Mouse (Mus musculus) limb, embryonic 13.5 days (tissue): ENCODE measurements around the gene Robo1. TPM values are rescaled to one million over a fixed set of nuclear protein-coding genes. Genes with fewer than 3 reads are reported as not detected.
A peak's percentile ranks its signal among the peaks of the same experiment; 100 is the strongest.

Source experiments
- ATAC-seq: fragments of 200-750 bp; cut with Nextera tagmentation; 2 replicates; pipeline ENCODE4 v1.8.0; 2017; ENCODE audit warnings: low read depth, moderate number of reproducible peaks, moderate TSS enrichment; ENCODE audit not compliant: low FRiP score
- H3K27ac ChIP-seq: fragments of 300-500 bp; sonication (generic); 2 replicates; pipeline ENCODE4 v1.5.1; 2015; ENCODE audit warnings: inconsistent platforms, mild to moderate bottlenecking, moderate library complexity
- H3K27me3 ChIP-seq: fragments of 300-500 bp; sonication (generic); 2 replicates; pipeline ENCODE4 v1.6.1; 2015; ENCODE audit warnings: mild to moderate bottlenecking, inconsistent platforms
- H3K36me3 ChIP-seq: fragments of 300-500 bp; sonication (generic); 2 replicates; pipeline ENCODE4 v1.6.1; 2015; ENCODE audit warnings: inconsistent platforms, mild to moderate bottlenecking, moderate library complexity
- H3K4me1 ChIP-seq: fragments of 300-500 bp; sonication (generic); 2 replicates; pipeline ENCODE4 v1.6.1; 2015; ENCODE audit warnings: inconsistent platforms
- H3K4me2 ChIP-seq: fragments of 300-500 bp; sonication (generic); replicated peaks from 2 replicates; pipeline ENCODE4 v1.6.1; 2015; ENCODE audit warnings: inconsistent platforms, mild to moderate bottlenecking, moderate library complexity
- H3K4me3 ChIP-seq: fragments of 300-500 bp; sonication (generic); 2 replicates; pipeline ENCODE4 v1.5.1; 2015; ENCODE audit warnings: moderate library complexity, mild to moderate bottlenecking, inconsistent platforms
- H3K9ac ChIP-seq: fragments of 300-500 bp; sonication (generic); 2 replicates; pipeline ENCODE4 v1.6.1; 2015; ENCODE audit warnings: mild to moderate bottlenecking, inconsistent platforms
- H3K9me3 ChIP-seq: fragments of 300-500 bp; sonication (generic); 2 replicates; pipeline ENCODE4 v1.6.1; 2016; ENCODE audit warnings: inconsistent platforms
- WGBS: fragments of 180-500 bp; shearing (Covaris S2); methylation state at CpG from one replicate; pipeline ENCODE4 v1.1.7; 2015; 5-methylcytosine and 5-hydroxymethylcytosine counted together
- polyA plus RNA-seq: library from polyadenylated mRNA; unstranded; fragments of >200 nt; fragmentation: Nextera tagmentation; extraction: Ambion mirVana; gene quantifications from 2 replicates; pipeline ENCODE4 v1.2.1, GENCODE M21; 2015

The Robo1 gene
- polyA plus RNA-seq, 1 experiment from 2014 or later = 58.2 TPM

DNA sequence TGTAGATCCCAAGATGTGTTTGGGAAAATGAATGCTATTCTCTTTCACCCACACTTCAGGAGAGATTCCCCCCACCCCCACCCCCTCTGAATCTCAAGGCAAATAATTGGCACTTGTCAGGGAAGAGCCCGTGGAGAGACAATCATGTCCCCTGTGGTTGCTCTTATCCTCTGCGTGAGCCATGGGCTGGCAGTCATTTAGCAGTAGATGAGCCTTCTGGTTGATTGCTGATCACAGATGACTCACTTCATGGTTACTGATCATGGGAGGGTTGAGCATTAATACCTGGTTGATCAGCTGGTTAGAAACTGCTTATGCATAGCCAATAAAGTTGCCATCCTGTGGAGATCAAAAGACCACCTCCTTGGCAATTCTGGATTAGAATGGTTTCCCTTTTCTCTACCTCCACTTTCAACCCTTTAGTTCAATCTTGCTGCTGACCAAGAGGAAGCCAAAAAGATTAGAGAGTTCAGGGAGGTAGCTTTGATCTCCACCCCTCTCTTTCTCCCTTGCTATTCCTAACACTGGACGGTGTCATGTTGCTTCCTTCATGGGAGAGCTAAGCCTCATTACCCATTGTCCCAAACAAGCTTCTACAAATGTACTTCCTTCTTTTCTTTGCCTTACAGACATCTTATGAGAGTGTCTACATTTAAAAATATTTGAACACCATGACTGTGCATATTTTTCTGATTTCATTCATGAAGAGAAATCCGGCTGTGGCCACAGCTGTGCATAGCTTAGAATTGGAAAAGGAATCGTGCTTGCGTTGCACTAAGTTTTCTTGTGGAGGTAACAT, 362.3 kb downstream of the Robo1 start:
- H3K27ac ChIP-seq = no peak overlapping the region
- H3K9me3 ChIP-seq = no peaks in the 10 kb centered on the region
- H3K36me3 ChIP-seq = peaks cover 3% of the 10 kb centered on the region
- peaks cover 46% of the 10 kb centered on the region for H3K4me1 ChIP-seq
- no peak overlapping the region for H3K4me3 ChIP-seq
- ATAC-seq = no peak
- no peak overlapping the region for H3K9ac ChIP-seq
- H3K27me3 ChIP-seq = no peaks in the 10 kb centered on the region
- 0 out of 2 replicates have a peak overlapping the region, but pooled peaks have one; percentile 1 for H3K4me2 ChIP-seq
- WGBS = 47% methylated on average over 6 of the region's 6 CpGs

DNA sequence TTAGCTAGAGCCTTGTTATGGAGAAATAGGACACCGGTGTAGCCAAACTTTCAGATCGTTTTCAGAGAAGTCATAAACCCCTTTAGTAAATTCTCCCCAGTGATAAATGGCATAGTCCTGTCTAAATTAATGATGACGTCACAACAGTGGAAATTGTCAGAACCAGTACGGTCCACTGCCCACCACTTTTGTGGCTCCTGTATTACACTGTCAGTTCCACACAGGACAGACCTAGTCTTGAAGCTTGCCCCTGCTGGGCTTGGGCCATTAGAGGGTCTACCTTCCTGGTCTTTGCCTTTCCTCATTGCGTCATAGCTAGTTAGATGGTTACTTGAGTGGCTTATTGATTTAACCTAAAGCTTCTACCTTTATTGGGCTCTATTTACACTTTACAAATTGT, 369.1 kb downstream of the Robo1 start:
- H3K9me3 ChIP-seq = no peaks in the 10 kb centered on the region
- 53% methylated on average over 5 of the region's 5 CpGs for WGBS
- H3K4me3 ChIP-seq = no peak overlapping the region
- peaks cover 11% of the 10 kb centered on the region for H3K36me3 ChIP-seq
- no peak overlapping the region for H3K9ac ChIP-seq
- ATAC-seq = no peak
- no peak overlapping the region for H3K27ac ChIP-seq
- peaks cover 13% of the 10 kb centered on the region for H3K4me1 ChIP-seq
- no peak overlapping the region for H3K4me2 ChIP-seq
- no peaks in the 10 kb centered on the region for H3K27me3 ChIP-seq

DNA sequence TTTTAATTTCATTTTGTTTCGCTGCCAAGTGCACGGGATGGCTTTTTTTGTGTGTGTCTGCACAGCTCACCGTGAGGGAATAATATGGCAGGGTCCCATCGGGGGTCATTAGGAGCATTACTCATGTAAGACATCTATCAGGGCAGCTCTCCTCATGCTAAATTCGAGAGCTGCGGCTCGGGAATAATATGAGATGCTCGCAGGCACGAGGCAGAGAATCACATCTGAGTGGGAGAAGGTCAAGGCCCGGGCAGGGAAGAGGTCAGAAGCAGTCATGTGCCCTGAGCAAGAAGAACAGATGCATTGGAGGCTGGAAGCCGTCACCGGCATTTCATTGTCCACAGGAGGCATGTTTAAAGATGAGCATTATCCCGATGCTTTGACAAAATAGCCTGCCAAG, 370.3 kb downstream of the Robo1 start:
- Histone ChIP-seq H3K36me3 (peaks cover 8% of the 10 kb centered on the region), H3K4me3 (no peak overlapping the region), H3K27ac (no peak overlapping the region), H3K27me3 (no peaks in the 10 kb centered on the region), H3K9me3 (no peaks in the 10 kb centered on the region), H3K4me1 (peaks cover 24% of the 10 kb centered on the region), H3K4me2 (no peak overlapping the region), H3K9ac (no peak overlapping the region)
- ATAC-seq = no peak
- WGBS = 44% methylated on average over 13 of the region's 13 CpGs

DNA sequence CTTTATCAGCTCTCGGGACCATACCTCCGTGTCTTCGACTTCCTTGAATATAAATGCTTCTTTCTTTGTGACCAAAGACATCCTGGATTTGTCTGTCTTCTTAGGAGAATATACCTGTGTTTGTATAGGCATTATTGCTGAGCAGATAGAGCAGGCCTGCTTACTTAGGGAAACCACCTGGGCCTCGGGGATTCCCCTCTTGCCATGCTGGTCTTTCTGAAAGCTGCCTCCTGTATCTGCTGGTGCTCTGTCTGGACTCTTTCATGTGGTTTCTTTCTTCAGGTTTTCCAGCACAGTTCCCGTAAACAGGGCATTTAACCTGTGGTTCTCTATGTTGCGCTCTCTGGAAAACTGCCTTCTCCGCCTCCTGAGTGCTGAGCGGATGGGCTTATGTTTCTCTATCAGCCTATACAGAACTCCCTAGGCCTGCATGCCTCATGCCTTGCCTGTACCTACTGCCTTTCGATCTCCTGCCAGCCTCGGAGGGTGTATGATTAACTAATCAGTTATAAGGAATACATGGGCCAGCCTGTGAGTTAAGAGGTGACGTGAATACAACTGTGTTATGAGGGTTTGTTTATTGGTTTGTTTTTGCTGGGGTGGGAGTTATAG, 370.9 kb downstream of the Robo1 start:
- H3K9ac ChIP-seq = no peak overlapping the region
- no peak overlapping the region for H3K4me2 ChIP-seq
- peaks cover 26% of the 10 kb centered on the region for H3K4me1 ChIP-seq
- H3K27ac ChIP-seq = no peak overlapping the region
- ATAC-seq = no peak
- no peaks in the 10 kb centered on the region for H3K9me3 ChIP-seq
- peaks cover 8% of the 10 kb centered on the region for H3K36me3 ChIP-seq
- H3K27me3 ChIP-seq = no peaks in the 10 kb centered on the region
- H3K4me3 ChIP-seq = no peak overlapping the region
- 79% methylated on average over 11 of the region's 11 CpGs for WGBS

DNA sequence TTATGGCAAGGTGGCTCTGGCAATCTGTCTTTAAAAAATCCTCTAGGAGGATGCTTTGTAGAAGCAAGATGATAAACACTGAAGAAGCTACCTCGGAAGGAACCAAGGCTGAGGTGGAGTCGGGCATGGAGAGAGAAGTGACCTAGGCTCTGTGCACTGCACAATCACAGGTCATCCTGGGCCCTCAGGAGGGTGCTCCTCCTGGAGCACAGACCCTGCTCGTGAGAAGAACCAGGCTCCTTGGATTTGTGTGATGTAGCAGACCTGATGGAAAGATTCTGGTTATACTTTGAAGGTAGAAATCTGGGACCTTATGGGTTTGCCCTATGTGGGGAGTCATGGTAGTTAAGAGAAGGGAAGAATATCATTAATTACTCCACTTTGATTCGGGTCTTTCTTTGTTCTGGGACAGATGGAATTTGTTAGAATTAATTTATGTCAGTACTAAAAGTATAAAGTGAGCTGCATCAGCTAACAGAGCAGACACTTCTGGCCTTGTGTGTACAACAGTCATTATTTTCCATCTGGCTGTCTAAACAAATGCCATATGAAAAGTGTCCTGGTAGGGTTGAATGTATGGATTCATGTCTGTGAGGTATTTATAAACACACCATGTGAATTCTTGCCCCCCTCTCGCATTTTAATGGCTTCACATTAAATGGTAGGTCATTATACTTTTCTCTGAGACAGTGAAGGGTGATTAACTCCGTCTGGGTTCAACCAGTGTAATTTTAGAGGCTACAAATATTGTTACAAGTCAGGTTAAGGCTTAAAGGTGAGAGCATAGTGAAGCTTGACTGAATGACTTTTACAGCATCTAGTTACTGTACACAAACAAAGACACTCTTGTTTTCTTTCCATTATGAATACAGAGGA, 377.7 kb downstream of the Robo1 start:
- no peak overlapping the region for H3K4me3 ChIP-seq
- peaks cover 4% of the 10 kb centered on the region for H3K36me3 ChIP-seq
- WGBS = 22% methylated on average over 6 of the region's 6 CpGs
- no peak overlapping the region for H3K27ac ChIP-seq
- no peak overlapping the region for H3K4me2 ChIP-seq
- H3K9me3 ChIP-seq = no peaks in the 10 kb centered on the region
- peaks cover 36% of the 10 kb centered on the region for H3K4me1 ChIP-seq
- H3K27me3 ChIP-seq = no peaks in the 10 kb centered on the region
- peak; percentile 59; the same call in 1 of the 2 replicates for ATAC-seq
- H3K9ac ChIP-seq = no peak overlapping the region

DNA sequence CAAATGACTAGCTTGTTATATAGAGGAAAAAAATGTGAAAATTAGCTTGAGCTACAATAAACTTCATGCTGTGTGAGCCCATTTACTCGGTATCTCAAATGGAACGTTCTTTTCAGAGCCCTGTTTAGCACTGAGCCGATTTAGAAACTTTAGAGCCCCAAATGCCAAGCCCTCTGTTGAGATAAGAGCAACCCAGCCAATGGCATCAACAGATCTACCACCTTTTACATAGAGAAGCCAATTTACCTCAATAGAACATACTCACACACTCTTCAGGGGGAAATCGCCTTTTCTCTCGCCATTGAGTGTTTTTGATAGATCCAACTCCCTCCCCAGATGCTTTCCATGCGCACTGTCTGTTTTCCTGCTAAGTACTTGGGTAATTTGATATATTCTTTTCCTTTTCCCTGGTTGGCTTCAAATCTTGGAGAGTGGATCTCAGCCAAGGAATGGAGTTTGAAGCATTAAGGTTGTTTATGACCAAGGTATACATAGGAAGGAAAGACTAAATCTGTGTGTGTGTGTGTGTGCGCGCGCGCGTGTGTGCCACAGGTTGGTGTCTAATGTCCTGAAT, 378.5 kb downstream of the Robo1 start:
- ATAC-seq = peak; percentile 40
- WGBS = 48% methylated on average over 11 of the region's 11 CpGs
- Histone ChIP-seq H3K27ac (no peak overlapping the region), H3K4me2 (peak overlapping the region; percentile 1; the same call in 1 of the 2 replicates), H3K9me3 (no peaks in the 10 kb centered on the region), H3K4me3 (no peak overlapping the region), H3K36me3 (peaks cover 4% of the 10 kb centered on the region), H3K27me3 (no peaks in the 10 kb centered on the region), H3K9ac (no peak overlapping the region), H3K4me1 (peaks cover 39% of the 10 kb centered on the region)

DNA sequence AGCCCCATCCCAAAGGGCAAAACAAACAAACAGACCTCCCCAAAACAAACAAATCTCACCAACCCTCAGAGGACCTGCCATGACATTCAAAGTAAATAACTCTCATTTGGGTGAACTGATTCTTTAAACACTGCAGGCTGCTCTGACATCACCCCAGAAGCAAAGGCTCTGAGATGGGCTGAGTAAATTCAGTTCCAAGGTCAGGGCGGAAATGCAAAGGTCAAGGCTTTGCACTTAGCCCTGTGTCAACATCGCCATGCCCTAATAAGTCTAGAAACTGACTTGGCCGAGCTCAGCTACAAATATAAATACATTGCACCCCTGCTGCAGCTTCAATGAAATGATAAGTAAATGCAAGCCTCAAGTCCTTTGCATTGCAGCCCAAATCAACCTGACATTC, 379.5 kb downstream of the Robo1 start:
- Histone ChIP-seq H3K4me1 (peaks cover 40% of the 10 kb centered on the region), H3K4me2 (no peak overlapping the region), H3K4me3 (no peak overlapping the region), H3K36me3 (no peaks in the 10 kb centered on the region), H3K27me3 (no peaks in the 10 kb centered on the region), H3K9ac (no peak overlapping the region), H3K27ac (no peak overlapping the region), H3K9me3 (no peaks in the 10 kb centered on the region)
- WGBS = 42% methylated on average over 3 of the region's 3 CpGs
- no peak for ATAC-seq

DNA sequence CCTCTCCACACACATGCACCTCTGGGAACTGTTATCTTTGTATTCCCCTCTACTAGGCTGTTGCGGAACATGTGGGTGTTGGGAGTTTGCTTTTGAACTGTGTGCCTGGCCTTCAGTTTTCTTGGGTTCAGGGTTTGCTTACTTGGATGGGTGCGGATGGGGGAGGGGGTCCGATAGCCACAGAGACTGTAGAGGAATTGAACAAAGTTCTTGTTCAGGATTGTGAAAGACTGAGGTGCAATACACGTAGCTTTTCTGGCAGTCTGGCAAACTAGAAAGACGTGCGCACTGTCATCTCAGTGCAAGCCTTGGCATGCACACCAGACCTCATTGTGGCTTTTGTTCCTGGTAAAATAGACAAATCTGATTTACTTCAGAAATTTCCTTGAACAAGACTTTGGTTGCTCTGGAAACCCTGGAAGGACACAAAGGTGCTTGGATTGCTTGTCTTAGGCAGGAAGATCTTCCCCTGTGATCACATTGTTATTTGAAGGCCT, 380.1 kb downstream of the Robo1 start:
- WGBS = 90% methylated on average over 6 of the region's 6 CpGs

DNA sequence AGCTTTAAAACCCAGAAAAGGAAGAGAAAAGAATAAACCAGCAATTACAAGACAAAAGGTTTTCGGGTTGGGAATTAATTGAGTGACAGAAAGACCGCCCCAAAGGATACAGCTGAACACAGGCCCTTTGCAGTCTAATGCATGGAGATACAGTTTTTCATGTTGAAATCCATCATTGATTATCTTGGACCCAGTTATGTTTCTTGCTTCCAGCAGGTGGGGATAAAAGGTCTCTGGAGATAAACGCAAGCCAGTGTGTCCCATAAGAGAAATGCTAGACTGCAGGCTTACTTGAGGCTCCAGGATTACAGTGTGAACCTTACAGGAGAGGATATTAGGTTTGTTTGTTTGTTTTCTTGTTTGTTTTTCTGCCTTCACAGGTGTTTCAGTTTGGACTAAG, 383.8 kb downstream of the Robo1 start:
- no peak for ATAC-seq

More for the DNA sequence above, 380.1 kb downstream of the Robo1 start:
- H3K4me2 ChIP-seq = no peak overlapping the region
- no peak overlapping the region for H3K27ac ChIP-seq
- no peak overlapping the region for H3K9ac ChIP-seq
- H3K36me3 ChIP-seq = no peaks in the 10 kb centered on the region
- peaks cover 37% of the 10 kb centered on the region for H3K4me1 ChIP-seq
- ATAC-seq = no peak
- no peak overlapping the region for H3K4me3 ChIP-seq
- H3K9me3 ChIP-seq = no peaks in the 10 kb centered on the region
- no peaks in the 10 kb centered on the region for H3K27me3 ChIP-seq

DNA sequence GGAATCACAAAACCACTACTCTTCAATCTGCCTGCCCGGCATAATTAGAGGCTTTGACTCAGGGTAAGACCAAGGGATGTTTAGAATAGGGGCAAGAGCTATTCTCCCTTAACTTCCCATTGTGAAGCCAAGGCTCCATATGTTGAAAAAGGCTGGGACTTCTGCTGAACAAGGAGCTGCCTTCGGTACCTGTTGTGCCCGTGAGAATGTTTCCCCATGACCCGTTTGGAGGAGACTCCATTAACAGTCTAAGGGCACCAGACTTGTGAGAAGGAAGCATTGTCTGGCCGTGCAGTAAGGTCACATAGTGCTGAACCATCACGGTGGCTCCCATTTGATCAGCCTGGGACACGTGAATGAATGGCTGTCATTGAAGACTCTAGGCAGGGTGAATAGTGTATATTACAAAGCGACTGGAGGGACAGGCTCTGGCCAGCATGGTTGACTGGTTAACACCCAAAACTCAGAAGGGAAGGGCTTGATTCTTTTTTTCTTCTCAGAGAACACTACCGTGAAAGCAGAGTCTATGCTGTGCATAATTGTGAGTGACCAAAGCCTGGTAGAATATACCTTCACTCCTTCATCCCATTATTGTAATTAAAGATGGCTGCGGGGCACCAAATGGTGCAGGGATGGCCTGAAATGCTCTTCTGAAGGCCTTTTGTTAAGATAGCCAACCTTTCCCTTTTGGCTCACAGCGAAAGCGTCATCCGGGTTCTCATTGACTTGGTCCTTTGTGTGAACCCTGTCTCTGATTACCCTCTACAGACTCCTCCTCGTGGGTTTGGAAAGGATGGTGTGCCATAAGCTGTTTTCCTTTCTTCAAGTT, 385.6 kb downstream of the Robo1 start:
- no peak for ATAC-seq
- 71% methylated on average over 14 of the region's 14 CpGs for WGBS
- no peak overlapping the region for H3K27ac ChIP-seq

More for the DNA sequence above, 383.8 kb downstream of the Robo1 start:
- 45% methylated on average over 3 of the region's 3 CpGs for WGBS
- H3K27me3 ChIP-seq = no peaks in the 10 kb centered on the region
- H3K27ac ChIP-seq = no peak overlapping the region; the same call in 1 of the 2 replicates
- no peak overlapping the region for H3K4me2 ChIP-seq
- no peaks in the 10 kb centered on the region for H3K36me3 ChIP-seq
- no peak overlapping the region for H3K9ac ChIP-seq
- no peaks in the 10 kb centered on the region for H3K9me3 ChIP-seq
- no peak overlapping the region for H3K4me3 ChIP-seq
- peaks cover 32% of the 10 kb centered on the region for H3K4me1 ChIP-seq

DNA sequence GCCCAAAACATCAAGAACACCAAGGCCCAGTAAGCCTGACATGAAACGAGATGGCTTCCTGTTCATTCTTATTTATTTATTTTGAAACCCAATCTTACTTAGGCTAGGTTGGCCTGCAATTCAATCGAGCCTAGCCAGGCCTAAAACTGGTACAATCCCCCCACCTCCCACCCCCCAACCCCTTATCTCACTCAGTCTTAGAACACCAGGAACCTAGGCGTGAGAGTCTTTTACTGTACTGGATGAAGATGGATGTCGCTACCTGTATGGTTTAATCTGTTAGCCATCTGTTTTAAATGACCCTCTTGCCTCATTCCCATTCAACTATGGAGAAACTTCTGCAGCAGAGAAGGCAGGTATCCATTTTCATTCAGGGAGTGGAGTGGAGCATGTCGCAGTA, 386.7 kb downstream of the Robo1 start:
- Histone ChIP-seq H3K4me3 (no peak overlapping the region), H3K9me3 (no peaks in the 10 kb centered on the region), H3K4me2 (no peak overlapping the region), H3K27ac (no peak overlapping the region), H3K4me1 (peaks cover 34% of the 10 kb centered on the region), H3K27me3 (no peaks in the 10 kb centered on the region), H3K9ac (no peak overlapping the region), H3K36me3 (no peaks in the 10 kb centered on the region)
- ATAC-seq = peak; percentile 15; the same call in 1 of the 2 replicates
- WGBS = 44% methylated on average over 5 of the region's 5 CpGs

More for the DNA sequence above, 385.6 kb downstream of the Robo1 start:
- Histone ChIP-seq H3K4me1 (peaks cover 25% of the 10 kb centered on the region), H3K4me3 (no peak overlapping the region), H3K36me3 (no peaks in the 10 kb centered on the region), H3K9me3 (no peaks in the 10 kb centered on the region), H3K9ac (no peak overlapping the region), H3K4me2 (no peak overlapping the region), H3K27me3 (no peaks in the 10 kb centered on the region)
